Mouse (Mus musculus) liver, adult 2 months (tissue): ENCODE data around the gene Slc25a25.

Source experiments
- CTCF ChIP-seq: fragments of 200-500 bp; IDR thresholded peaks from 2 replicates; pipeline ENCODE4 v1.5.1; 2011; ENCODE audit warnings: low read depth, low read length, control low read depth
- POLR2A ChIP-seq: fragments of 200-500 bp; IDR thresholded peaks from 2 replicates; pipeline ENCODE4 v1.6.1; 2011; ENCODE audit warnings: low read length, control low read depth; ENCODE audit not compliant: insufficient read depth; ENCODE audit errors: extremely low read depth

DNA sequence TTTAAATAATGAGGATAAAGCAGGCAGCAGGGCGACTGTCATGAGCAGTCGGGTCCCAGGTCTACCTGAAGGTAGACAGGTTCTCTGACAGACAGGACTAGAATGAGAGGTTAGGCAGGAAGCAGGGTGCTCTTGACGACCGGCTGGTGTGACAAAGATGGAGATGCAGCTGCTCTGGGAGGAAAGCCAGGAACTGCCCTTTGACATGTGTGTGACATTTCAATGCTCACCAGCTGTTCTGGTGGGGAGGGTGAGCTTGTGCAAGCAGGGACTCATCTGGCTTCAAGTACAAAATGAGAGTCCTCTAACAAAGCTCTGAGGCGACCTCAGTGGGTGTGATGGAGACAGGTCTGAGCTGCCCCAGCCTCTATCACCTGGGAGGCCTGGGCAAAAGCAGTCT, 37.3 kb downstream of the Slc25a25 start:
- TF ChIP-seq CTCF (no peak), POLR2A (no peak)
